8 mouse cellular contexts compared by ENCODE assay signal in genomic region chr8:3280266-3280910, GRCm38 (mm10). TPM values are rescaled to one million over a fixed set of nuclear protein-coding genes. Genes with fewer than 3 reads are reported as not detected.
DNase-seq lines count a peak whose midpoint lies in the region; ATAC-seq and TF ChIP-seq lines count a peak whose summit lies in the region.

No protein-coding gene starts in this region.

- WGBS in forebrain, embryonic 13.5 days, result 37% methylated on average over 11 of the region's 11 CpGs
- WGBS in hindbrain, embryonic 14.5 days, result 36% methylated on average over 11 of the region's 11 CpGs
- WGBS in liver, embryonic 12.5 days (ENCODE audit: insufficient replicate concordance), result 36% methylated on average over 11 of the region's 11 CpGs

- H3K27ac ChIP-seq in gastrocnemius, adult 2 months, result peak overlapping the region; percentile 98; the same call in 1 of the 2 replicates
- H3K27ac ChIP-seq in forebrain, embryonic 13.5 days, result no peak overlapping the region
- no peak overlapping the region for H3K27ac ChIP-seq in hindbrain, embryonic 14.5 days
- H3K27ac ChIP-seq in liver, embryonic 12.5 days, result no peak overlapping the region

- H3K4me2 ChIP-seq in forebrain, embryonic 13.5 days, result peak overlapping the region; percentile 86
- peak overlapping the region; percentile 79 for H3K4me2 ChIP-seq in hindbrain, embryonic 14.5 days (replicated peaks)
- H3K4me2 ChIP-seq in liver, embryonic 12.5 days, result peak overlapping the region; percentile 90

- no peaks in the 10 kb centered on the region for H3K27me3 ChIP-seq in forebrain, embryonic 13.5 days
- no peaks in the 10 kb centered on the region for H3K27me3 ChIP-seq in hindbrain, embryonic 14.5 days (ENCODE audit: control insufficient read depth, insufficient read depth, low read length)
- no peaks in the 10 kb centered on the region for H3K27me3 ChIP-seq in liver, embryonic 12.5 days (replicated peaks)

- no peak for TF ChIP-seq CTCF in gastrocnemius, adult 2 months (IDR thresholded peaks at IDR 0.05)

- ATAC-seq in forebrain, embryonic 13.5 days, result no peak
- ATAC-seq in hindbrain, embryonic 14.5 days (ENCODE audit: low FRiP score), result no peak
- no peak for ATAC-seq in liver, embryonic 12.5 days

- no peak overlapping the region for H3K9ac ChIP-seq in forebrain, embryonic 13.5 days
- H3K9ac ChIP-seq in hindbrain, embryonic 14.5 days, result no peak overlapping the region
- peak overlapping the region; percentile 91; the same call in 1 of the 2 replicates for H3K9ac ChIP-seq in liver, embryonic 12.5 days

- H3K9me3 ChIP-seq in forebrain, embryonic 13.5 days (replicated peaks), result no peaks in the 10 kb centered on the region
- no peaks in the 10 kb centered on the region for H3K9me3 ChIP-seq in hindbrain, embryonic 14.5 days (ENCODE audit: control insufficient read depth, low read length)
- H3K9me3 ChIP-seq in liver, embryonic 12.5 days (replicated peaks), result no peaks in the 10 kb centered on the region

- H3K4me1 ChIP-seq in forebrain, embryonic 13.5 days, result peaks cover 30% of the 10 kb centered on the region
- H3K4me1 ChIP-seq in hindbrain, embryonic 14.5 days (replicated peaks; ENCODE audit: control insufficient read depth, insufficient read depth, low read length), result peaks cover 25% of the 10 kb centered on the region
- peaks cover 48% of the 10 kb centered on the region for H3K4me1 ChIP-seq in liver, embryonic 12.5 days

- no peaks in the 10 kb centered on the region; the same call in 1 of the 2 replicates for H3K36me3 ChIP-seq in forebrain, embryonic 13.5 days (ENCODE audit: poor library complexity, severe bottlenecking)
- no peaks in the 10 kb centered on the region for H3K36me3 ChIP-seq in hindbrain, embryonic 14.5 days (replicated peaks; ENCODE audit: control insufficient read depth, insufficient read depth)
- H3K36me3 ChIP-seq in liver, embryonic 12.5 days, result no peaks in the 10 kb centered on the region

- H3K4me3 ChIP-seq in gastrocnemius, adult 2 months, result peak overlapping the region; percentile 89
- peak overlapping the region; percentile 93; the same call in 1 of the 2 replicates for H3K4me3 ChIP-seq in forebrain, embryonic 13.5 days
- H3K4me3 ChIP-seq in hindbrain, embryonic 14.5 days (replicated peaks; ENCODE audit: low read length), result no peak overlapping the region
- H3K4me3 ChIP-seq in liver, embryonic 12.5 days, result peak overlapping the region; percentile 85

- intact Hi-C loops in gastrocnemius, adult 2 months (cut with DNase I), result no loop called here

- peak; percentile 56 for DNase-seq in gastrocnemius, adult 2 months
- no peak for DNase-seq in gastrocnemius, adult 18-20 months (ENCODE audit: low spot score)
- DNase-seq in Muller cell, postnatal 12 days (ENCODE audit: inconsistent ontology term), result peak; percentile 25
- DNase-seq in hindbrain, embryonic 14.5 days (ENCODE audit: low spot score), result no peak
- DNase-seq in naive thymus-derived CD4-positive, alpha-beta T cell, adult 2 months (ENCODE audit: low read depth), result peak; percentile 35
- peak; percentile 54 for DNase-seq in thymus, postnatal 4 days

RNA-seq across cellular contexts. Expression of gene Insr, which starts 1.0 kb away (rescaled TPM):
- 10 to 100 TPM; 54.4 to 63.5 TPM for total RNA-seq in gastrocnemius, adult 2 months (2021)
- 10 to 100 TPM; 53.7 to 56.4 TPM for total RNA-seq in gastrocnemius, adult 18-20 months (2021)
- 51.3 and 53.5 TPM in 2 replicates for polyA plus RNA-seq in forebrain, embryonic 13.5 days (2015; fragmentation: Nextera tagmentation; extraction: Ambion mirVana)
- polyA plus RNA-seq in hindbrain, embryonic 14.5 days (2014; fragmentation: Nextera tagmentation; extraction: Ambion mirVana), result 49.7 and 54.2 TPM in 2 replicates
- polyA plus RNA-seq in liver, embryonic 12.5 days (2016; fragmentation: Nextera tagmentation; extraction: Ambion mirVana), result 18.1 and 20.1 TPM in 2 replicates

Comparison
In these comparisons a context has a peak if more than half of its experiments do, and no peak if none do; other contexts are left out.
1. DNase-seq: peak in gastrocnemius, adult 2 months (single experiment), Muller cell, postnatal 12 days (single experiment), naive thymus-derived CD4-positive, alpha-beta T cell, adult 2 months (single experiment) and thymus, postnatal 4 days (single experiment); none in gastrocnemius, adult 18-20 months (single experiment) and hindbrain, embryonic 14.5 days (single experiment).
2. Peak in every context shown above with its lines, with median percentiles within 50 percentile points of each other: H3K4me2 ChIP-seq.